Mouse (Mus musculus): ENCODE results near the gene Mlf2.
"Not testable (repeated sequence)": the region's sequence is repeated elsewhere in the genome, so short reads cannot be mapped to it uniquely, and the experiment has no call there.

Gene Mlf2

DNA sequence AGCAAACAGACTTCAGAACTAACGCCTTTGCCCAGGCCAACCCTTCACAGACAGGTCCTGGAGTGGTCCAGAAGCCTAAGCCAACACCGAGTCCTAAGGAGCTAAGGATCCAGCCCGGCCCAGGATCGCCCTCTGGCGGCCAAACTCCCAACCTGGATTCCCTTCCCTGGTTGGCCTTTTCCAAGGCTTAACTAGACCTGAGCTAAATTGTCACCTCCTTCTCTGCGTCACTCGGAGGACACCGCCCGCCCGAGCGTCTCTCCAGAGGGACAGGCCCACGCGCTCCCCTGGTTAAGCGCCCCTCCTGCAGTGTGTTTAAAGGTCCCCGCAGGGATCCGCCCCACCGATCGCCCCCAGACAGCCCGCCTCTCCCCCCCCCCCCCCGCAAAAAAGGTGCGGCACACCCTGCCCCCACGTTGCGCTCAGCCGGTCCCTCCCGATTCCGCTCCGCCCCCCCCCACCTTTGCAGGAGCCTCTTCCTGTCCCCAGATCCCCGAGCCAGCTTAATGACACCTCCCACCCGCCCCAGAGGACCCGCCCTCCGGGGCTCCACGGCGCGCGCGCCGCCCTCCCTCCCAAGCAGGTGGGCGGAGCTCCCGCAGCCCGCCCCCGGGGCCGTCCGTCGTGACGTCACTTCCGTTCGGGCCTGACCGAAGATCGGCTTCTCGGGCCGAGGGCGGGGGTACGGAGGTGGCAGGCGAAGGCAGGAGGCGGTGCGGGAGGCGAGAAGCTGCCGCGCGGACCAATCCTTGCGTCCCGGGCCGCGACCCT lies at the start of gene Mlf2:
Gene Mlf2, plus strand, starts transcription at position 633 of the 771 bp plus-strand sequence.
- peak; percentile 98 for DNase-seq (ENCODE audit: low spot score)

DNA sequence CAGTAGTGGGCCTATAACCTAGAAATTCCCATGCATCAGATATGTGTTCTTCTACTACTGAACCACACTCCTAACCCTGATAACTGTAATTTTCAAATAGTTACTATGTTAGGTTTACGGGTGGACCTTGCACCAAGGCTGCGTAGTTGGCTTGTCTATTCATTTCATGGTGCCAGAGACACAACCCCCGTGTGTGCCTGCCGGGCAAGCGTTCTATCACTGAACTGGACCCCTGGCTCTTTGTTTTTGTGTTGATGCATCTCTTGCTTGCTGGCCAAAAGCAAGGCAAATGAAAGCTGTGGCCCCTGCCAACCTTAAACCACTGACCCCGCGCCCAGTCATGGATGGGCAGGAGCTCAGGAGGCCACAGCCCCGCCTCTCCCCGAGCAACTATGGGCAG lies 49.4 kb upstream of the Mlf2 start:
- no peak for DNase-seq (ENCODE audit: low spot score)

DNA sequence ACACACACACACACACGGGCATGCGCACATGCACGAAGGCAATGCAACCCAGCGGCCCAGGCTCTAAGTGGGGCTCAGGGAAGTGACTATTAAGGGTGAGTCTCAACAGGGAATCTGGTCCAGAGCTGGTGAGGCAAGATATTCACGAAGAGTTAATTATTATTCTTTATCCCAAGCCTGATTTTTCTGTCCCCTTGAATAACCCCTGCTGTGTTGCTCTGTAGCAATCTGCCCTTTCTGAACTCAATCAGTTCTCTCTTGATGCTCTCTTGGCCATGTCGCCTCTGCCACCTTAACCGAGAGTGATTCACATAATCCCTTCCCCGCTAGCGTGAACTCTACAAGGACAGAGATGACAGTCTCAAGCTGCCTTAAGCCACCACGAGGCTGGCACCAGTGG lies 47.8 kb upstream of the Mlf2 start:
- DNase-seq (ENCODE audit: low spot score): no peak

DNA sequence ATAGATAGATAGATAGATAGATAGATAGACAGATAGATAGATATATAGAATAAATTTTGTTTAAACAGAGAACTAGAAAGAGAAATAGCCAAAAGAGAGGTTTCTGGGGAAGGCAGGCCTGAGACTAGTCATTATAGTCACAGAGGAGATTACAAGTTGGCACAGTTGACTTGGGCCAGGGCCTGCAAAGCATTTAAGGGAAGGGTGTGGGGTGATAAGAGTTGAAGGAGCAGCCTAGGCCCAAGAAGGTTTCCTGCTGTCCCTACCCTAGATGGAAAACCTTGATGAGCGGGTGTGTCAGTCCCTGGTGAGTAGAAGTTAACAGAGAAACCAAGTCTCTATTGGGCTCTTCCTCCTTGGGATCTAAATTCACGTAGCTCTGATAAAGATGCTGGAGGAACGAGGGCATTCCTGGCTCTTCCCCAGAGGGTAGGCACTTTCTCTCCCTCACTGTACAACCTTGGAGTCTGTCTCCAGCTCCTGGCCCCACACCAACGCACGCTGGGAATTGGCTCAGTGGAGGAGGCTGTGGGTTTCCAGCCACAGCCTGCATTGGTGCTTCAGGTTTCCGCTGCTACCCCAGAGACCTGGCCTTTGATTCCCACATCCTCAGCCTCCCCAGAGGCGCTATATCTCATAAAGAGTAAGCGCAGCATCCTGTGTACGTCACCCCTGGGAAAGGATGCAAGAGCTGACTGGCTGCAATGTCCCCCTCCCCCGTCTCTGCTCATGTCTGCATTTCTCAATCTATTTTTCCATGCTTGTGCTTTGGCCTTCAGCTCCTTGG lies 46.3 kb upstream of the Mlf2 start:
- no peak for DNase-seq (ENCODE audit: low spot score)

DNA sequence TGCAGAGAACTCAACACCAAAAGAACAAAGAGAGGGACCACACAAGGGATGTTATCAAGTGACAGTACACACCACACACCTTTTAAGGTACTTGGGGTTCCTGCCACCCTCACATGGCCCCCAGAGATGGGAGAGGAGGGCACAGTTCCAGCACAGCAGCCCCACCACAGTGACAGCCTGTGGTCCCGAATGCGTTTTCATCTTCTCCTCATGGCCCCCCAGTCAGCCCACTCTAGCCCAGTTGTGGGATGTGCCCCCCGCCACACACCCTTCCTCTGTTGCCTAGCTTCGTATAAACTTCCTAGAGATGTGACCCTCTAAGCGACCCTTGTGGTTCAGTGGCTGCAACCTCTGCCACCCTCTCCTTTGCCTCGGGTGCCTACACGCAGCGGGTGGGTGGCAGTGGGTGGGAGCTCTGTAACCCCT lies 45.2 kb upstream of the Mlf2 start:
- DNase-seq (ENCODE audit: low spot score): no peak

DNA sequence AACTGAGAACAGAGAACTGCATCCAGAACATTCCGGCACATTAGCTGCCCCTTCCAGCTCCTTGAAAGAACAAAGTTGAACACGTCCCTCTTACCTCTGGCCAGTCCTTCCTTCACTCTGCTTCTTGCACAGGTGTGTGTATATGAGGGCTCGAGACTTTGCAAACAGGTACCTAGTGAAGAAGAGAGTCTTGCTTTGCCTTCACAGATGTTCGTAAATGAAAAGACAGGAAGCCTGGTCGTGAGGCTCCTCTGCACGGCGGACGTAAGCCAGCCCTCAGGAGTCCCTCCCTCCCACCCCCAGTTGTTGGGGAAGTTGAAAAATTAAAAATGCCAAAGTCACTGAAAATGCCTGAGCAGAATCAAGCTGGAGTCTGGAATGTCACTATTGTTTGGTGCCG lies 43.2 kb upstream of the Mlf2 start, which contains the start of gene Cd4:
Gene Cd4, minus strand, starts transcription at position 236 of the 400 bp plus-strand sequence.
- no peak for DNase-seq (ENCODE audit: low spot score)

DNA sequence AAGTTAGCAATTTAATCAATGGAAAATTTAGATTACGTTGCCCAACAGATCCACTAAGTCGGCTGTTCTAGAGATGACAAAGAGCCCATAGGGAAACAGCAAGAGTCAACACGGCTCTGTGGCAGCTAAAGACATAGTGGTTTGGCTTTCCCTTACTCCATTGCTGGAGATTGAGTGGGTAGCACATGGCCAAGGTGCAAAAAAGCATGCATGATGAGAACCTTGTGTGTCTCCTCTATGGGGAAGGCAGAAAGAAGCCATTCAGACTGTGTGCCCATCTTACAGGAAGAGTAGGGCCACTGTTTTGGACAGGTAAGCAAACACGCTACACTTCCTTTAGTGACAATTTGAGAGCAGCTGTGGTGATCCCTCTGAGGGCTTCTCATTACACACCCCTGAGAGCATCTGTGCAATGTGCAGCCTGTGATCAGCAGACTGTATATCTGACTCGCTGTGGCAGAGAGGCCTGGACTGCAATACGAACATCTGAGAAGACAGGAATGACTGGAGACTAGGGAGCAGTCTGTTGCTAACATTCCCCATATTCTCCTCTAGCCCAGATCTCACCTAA lies 42.5 kb upstream of the Mlf2 start:
- DNase-seq (ENCODE audit: low spot score): no peak

DNA sequence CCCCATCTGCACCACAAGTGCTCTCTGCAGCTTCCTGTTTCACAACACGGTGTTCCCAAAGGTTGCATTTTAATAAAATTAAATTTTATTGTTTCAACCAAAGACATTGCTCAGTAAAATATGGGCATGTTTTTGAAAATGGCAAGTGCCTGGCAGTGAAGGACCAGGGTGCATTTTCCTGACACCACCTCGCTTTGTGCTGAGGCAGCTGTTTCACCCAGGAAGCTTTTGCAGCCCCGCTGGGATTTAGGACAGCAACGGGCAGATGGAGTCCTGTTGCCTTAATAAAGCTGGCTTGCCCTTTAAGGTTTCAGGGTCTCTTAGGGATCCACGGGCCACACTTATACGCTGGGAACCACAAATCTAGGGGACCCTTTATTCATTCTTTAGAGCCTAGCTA lies 40.2 kb upstream of the Mlf2 start:
- DNase-seq (ENCODE audit: low spot score): no peak

DNA sequence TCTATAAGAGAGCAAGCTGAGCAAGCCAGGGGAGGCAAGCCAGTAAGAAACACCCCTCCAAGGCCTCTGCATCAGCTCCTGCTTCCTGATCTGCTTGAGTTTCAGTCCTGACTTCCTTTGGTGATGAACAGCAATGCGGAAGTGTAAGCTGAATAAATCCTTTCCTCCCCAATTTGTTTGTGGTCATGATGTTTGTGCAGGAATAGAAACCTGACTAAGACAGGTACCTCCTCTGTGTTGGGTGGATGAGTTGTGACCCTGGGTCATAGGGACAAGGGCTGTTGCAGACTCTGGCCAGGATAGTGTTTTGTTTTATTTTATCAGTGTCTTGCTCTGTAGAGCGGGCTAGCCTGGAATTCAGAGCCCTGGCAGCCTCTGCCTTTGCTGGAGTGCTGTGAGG lies 37.1 kb upstream of the Mlf2 start:
- not testable (repeated sequence) for DNase-seq (ENCODE audit: low spot score)

DNA sequence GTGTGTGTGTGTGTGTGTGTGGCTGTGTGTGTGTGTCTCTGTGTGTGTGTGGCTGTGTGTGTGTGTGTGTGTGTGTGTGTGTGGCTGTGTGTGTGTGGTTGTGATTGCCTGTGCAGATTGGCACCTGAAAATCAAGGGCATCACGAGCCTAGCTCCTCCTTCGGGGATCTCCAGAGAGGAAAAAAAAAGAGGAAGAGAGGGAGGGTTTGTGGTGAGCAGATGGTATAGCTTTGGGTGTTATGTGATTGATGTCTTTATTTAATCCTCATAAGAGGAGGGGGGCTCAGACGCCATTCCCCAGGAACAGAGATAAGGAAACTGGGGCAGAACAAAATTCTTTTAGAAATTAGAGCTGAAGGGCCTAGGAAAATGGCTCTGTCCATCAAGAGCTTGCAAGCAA lies 32.8 kb upstream of the Mlf2 start:
- DNase-seq (ENCODE audit: low spot score): no peak

DNA sequence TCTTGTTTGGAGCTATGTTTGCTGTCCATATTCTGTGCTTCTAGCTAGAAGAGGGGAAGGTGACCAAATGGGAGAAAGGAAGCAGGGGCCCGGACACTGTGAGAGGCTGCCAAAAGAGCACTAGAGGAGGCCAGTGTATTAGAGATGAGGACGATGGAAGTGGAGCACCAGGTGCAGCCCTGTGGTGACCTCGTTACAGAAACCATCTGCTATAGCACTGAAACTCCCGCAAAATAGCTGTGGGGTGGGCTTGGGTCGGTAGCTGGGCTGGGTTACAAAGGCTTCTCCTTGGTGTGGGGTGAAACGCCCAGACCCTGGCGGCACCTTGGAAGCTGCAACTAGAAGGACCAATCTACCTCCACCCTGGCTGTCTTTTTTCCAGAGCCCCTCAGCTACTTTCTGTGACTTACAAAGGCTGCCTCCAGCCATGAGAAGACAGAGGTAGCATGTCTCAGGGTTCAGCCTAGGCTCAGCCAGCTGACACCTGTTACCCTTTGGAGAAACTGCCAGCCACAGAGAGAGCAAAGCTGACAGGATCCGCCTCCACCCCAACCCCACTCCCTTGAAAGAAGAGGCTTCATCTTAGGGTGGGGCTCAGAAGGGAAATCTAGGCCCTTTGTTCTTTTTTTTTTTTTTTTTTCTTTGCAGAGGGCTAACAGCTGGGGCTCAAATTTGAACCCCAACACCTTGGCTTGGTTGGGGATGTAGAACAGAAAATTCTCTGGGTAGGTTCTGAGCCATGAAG lies 31.0 kb upstream of the Mlf2 start:
- no peak for DNase-seq (ENCODE audit: low spot score)

DNA sequence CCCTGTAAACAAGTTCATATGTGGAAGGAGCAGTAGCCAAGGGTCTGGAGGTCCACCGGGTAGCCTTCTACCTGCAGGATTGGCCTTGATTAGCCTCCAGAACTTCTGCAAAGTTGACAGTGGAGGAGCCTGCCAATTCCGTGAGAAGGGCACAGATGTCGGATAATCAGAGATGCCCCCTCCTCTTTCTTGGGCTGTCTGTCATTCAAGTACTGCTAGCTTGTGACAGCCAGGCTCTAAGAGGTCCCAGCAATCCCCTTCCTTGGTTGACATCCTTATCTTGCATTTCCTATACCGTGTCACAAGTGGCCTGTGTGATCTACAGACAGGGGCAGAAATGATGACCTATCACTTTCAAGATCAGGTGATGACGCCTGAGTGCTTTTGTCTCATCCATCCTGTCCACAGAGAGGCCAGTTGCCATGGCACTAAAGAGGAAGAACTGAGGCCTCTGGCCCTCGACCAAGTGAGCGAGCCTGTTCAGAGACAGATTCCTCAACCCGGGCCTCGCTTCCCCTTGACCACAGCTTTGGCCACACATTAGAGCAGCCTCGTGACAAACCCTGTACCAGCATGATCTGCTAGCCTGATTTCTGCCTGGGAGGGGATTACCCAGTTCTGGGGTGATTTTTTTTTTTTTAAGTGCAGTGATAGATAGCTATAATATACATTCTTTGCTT lies 30.2 kb upstream of the Mlf2 start:
- DNase-seq (ENCODE audit: low spot score): peak; percentile 72

DNA sequence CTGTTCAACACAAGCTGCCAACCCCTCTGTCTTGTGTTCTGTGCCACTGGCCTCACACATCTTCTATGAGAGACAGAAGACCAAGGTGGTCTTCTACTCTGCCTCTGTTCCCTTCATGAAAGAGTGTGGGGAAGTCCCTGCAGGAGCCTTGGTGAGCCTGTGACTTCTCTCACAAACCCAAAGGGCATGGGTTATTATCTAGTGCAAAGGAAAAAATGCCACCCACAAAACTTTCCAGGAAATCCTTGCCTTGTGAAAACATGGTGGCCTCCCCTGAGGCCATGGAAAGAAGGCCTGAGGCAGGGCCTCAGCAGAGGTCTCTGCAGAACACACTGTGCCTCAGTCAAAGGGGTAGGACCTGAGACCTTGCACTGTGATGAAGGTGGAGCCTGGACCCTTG lies 29.3 kb upstream of the Mlf2 start:
- DNase-seq (ENCODE audit: low spot score): no peak

DNA sequence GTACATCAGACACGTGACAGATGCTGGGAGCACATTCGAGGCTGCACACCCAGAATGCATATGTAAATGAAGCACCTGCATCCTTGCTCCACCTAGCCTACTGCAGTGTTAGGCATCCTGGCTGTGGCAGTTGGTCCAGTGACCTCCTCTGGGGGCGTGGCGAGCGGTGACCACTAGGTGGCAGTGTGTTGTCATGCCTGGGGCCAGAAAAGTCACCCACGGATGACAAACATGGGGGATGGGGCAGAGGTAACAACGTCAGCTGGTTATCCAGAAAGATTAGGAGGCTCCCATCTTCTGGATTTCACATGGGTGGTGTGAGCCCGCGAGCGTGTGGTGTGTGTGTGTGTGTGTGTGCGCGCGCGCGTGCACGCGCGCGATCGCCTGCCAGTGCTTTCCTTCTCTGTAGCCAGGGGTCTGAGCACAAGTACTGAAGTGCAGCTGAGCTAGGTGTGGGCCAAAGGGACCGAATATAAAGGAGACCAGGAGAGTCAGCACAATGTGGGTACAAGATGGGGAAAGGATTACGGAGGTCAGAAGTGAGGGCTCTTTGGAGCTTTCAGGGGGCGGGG lies 27.5 kb upstream of the Mlf2 start:
- peak; percentile 93 for DNase-seq (ENCODE audit: low spot score)

DNA sequence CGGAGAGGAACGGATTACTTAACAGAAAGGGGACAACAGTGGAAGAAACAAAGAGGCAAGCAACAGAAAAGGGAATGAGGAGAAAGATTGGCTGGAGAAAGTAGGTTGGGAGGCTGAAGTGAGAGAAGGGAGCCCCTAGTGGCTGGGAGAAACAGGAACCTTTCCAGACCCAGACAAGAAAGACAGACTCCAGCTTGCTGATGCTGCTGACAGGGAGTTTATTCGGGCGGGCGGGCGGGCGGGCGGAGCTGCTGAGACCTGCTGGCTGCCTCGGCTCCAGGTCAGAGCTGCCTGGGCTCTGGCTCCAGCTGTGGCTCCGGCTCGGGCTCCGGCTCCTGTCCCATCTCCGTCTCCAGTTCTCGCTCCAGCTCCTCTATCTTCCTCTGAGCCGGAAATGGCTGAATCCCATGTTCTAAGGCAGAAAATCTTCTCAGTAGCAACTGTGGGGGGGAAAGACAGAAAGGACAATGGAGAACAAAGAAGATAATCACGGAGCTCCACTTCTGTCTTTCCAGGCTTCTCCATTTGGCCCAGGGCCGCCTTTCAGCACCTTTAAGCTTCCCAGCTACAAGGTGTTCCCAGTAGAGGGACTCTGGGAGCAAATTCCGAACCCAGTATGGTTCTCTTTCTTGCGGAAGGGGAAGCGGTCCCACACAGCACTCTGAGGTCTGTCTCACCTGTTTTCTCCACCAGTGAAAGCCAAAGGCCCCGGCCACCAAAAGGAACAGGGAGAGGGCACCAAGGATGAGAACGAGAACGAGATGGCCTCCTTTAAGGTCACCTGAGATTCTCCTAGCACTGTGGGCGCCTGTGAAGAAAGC lies 26.8 kb upstream of the Mlf2 start:
- DNase-seq (ENCODE audit: low spot score): peak; percentile 86

DNA sequence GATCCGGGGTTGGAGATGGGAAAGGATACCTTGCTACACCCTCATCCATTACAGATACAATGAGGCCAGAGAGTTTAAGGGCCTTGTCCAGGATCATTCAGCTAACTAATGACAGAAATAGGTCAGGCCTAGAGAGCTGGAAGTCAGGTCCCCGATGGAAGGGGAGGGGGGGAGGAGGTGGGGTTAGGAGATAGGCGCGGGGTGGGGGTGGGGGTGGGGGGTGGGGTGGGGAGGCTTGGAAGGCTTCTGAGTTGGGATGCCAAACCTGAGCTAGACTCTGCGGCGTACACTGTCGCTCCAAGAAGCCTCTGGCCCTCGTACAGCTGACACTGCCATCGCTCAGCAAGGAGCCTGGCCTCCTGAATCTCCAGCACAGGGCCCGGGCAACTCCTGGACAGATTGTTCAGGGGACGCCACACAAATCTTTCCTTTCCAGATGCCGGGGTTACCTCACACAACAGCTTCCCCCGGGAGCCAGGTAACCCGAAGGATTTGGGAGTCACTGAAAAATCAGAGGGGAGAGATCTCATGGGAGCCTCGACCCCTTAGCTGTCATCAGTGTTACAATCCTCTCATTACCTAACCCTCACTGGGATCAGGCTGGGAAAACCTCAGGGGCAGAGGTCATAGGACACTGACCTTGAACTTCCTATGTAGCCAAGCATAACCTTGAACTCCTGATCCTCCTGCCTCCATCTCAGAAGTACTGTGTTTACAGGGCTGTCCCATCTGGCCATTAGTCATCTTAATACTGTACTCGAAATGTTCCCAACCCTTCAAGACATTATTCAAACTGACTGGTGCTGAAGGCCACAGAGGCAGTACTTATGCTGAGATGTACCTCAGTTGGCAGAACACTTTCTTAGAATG lies 26.0 kb upstream of the Mlf2 start:
- peak; percentile 46 for DNase-seq (ENCODE audit: low spot score)

DNA sequence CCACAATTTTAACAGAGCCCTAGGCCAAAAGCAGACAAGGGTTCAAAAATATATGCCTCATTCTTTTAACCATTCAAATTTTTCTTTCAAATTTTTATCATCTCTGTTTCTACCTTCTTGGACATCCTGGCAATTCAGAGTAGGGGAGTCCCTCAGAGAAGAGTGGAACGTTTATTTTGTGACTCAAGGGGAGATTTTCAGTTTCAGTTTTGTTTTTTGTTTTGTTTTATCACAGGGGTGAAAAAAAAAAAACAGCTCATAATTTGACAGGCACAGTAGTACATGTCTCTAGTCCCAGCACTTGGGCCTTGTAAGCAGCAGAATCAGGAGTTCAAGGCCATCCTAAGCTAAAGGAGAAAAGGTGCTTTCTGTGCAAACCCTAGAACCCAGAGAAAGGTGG lies 23.4 kb upstream of the Mlf2 start:
- no peak for DNase-seq (ENCODE audit: low spot score)

DNA sequence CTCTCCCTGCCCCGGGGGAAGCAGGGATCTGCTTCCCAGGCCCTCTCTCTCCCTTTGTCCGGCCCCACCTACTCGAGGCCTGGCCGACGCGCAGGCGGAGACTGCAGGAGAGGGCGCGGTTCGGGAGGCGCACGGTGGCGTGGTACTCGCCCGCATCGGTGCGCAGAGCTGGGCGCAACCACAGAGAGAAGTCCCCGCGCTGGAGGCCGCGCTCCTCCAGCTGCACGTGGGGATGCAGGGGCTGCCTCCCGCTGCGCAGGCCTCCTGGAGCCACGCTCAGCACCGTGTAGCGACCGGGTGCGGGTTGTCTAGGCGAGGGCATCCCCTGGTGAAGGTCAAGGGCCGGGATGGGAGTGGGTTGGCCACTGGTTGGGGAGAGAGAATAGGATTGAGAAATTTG lies 21.2 kb upstream of the Mlf2 start:
- DNase-seq (ENCODE audit: low spot score): no peak

DNA sequence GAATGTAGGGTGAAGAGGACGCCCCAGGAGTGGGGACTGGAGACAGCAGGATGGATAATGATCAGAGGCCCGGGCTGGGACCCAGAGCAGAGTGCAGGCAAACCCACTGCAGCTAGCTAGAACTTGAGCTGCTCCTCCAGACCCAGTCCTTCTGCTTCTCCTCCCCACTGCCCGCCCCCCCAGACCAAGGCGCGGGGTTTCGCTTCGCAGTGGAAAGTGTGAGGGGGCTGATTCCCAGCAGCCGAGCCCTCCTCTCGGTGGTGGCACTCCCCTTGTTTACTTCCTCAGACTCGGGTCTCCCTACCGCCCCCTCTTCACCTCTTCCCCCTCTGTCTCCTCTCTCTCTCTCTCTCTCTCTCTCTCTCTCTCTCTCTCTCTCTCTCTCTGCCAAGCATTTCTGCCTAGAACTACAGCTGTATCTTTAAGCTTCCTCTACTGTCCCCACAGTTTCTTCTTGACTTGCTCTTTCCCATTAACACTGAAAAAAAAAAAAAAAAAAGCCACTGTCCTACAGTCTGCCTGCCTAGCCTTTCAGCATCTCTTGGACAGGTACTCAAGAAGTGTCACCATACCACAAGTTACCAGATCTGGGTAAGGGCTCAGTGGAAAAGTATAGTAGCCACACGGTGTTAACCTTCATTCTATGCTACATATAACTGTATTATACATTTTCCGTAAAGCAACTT lies 19.5 kb upstream of the Mlf2 start, which contains the start of gene Lag3:
Gene Lag3, minus strand, starts transcription at position 173 of the 686 bp plus-strand sequence.
- no peak for DNase-seq (ENCODE audit: low spot score)

Data from MN1 (cell line).